Mouse (Mus musculus) kidney, embryonic 15.5 days (tissue): ENCODE measurements around the gene Dirc2. TPM values are rescaled to one million over a fixed set of nuclear protein-coding genes. Genes with fewer than 3 reads are reported as not detected.
A peak's percentile ranks its signal among the peaks of the same experiment; 100 is the strongest.

Source experiments
- ATAC-seq: fragments of 200-750 bp; cut with Nextera tagmentation; replicated peaks from 2 replicates; pipeline ENCODE4 v1.8.0; 2017; ENCODE audit warnings: moderate TSS enrichment; ENCODE audit not compliant: low FRiP score
- H3K27ac ChIP-seq: fragments of 300-500 bp; sonication (generic); 2 replicates; pipeline ENCODE4 v1.5.1; 2015; ENCODE audit warnings: mild to moderate bottlenecking, inconsistent platforms
- H3K27me3 ChIP-seq: fragments of 300-500 bp; sonication (generic); 2 replicates; pipeline ENCODE4 v1.6.1; 2015; ENCODE audit warnings: inconsistent platforms
- H3K36me3 ChIP-seq: fragments of 300-500 bp; sonication (generic); 2 replicates; pipeline ENCODE4 v1.6.1; 2015; ENCODE audit warnings: inconsistent platforms
- H3K4me1 ChIP-seq: fragments of 300-500 bp; sonication (generic); 2 replicates; pipeline ENCODE4 v1.6.1; 2015; ENCODE audit warnings: inconsistent platforms
- H3K4me2 ChIP-seq: fragments of 300-500 bp; sonication (generic); 2 replicates; pipeline ENCODE4 v1.6.1; 2015; ENCODE audit warnings: moderate library complexity, mild to moderate bottlenecking, inconsistent platforms
- H3K4me3 ChIP-seq: fragments of 300-500 bp; sonication (generic); replicated peaks from 2 replicates; pipeline ENCODE4 v1.5.1; 2015; ENCODE audit warnings: mild to moderate bottlenecking, inconsistent platforms
- H3K9ac ChIP-seq: fragments of 300-500 bp; sonication (generic); 2 replicates; pipeline ENCODE4 v1.6.1; 2015; ENCODE audit warnings: mild to moderate bottlenecking, inconsistent platforms
- H3K9me3 ChIP-seq: fragments of 300-500 bp; sonication (generic); replicated peaks from 2 replicates; pipeline ENCODE4 v1.6.1; 2016; ENCODE audit warnings: inconsistent platforms
- WGBS: fragments of 180-500 bp; shearing (Covaris S2); methylation state at CpG from one replicate; pipeline ENCODE4 v1.1.7; 2015; ENCODE audit warnings: mixed read lengths; 5-methylcytosine and 5-hydroxymethylcytosine counted together
- polyA plus RNA-seq: library from polyadenylated mRNA; unstranded; fragments of >200 nt; fragmentation: Nextera tagmentation; extraction: Ambion mirVana; gene quantifications from 2 replicates; pipeline ENCODE4 v1.2.1, GENCODE M21; 2015

The Dirc2 gene
- polyA plus RNA-seq, 1 experiment from 2014 or later = 12.5 TPM

DNA sequence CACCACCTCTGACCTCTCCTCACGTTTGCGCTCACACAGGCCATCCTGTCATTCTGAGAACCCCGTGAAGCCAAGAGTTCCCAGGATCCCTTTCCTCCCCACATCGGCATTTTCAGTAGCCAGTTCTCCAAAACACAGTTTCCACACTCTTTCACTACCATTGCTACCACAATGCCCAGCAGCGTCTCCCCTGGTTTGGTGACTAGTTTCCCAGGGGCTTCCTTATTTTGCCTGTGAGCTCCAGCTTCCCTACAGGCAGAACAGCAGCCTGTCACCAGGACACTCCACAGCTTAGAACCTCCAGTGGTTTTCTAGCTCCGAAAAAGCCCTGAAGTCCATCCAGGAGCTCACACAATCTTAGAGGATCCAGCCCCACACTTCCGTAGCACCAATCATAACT, 19.8 kb downstream of the Dirc2 start:
- Histone ChIP-seq H3K4me2 (no peak overlapping the region), H3K9me3 (no peaks in the 10 kb centered on the region), H3K27ac (no peak overlapping the region), H3K4me3 (no peak overlapping the region), H3K36me3 (0 out of 2 replicates have a peak, but pooled peaks cover 3% of the 10 kb centered on the region), H3K9ac (no peak overlapping the region), H3K27me3 (no peaks in the 10 kb centered on the region), H3K4me1 (no peaks in the 10 kb centered on the region)
- 68% methylated on average over 7 of the region's 7 CpGs for WGBS
- ATAC-seq = no peak

DNA sequence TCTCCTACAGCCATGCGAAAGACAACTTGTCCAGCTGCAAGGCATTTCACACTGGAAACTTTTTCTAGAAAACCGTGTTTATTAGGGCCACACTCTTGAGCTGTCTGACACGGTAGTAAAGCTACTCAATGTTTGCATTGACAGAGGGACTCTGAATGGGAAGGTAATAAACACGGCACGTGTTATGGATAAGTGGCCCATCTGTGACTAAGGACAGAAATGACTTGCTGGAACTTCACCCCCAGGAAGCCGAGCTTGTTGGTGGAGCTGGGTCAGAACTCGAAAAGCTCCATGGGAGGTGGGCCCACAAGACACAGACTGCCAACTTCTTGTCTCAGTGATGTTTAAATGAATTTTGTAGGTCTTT, 20.9 kb downstream of the Dirc2 start:
- H3K9me3 ChIP-seq = no peaks in the 10 kb centered on the region
- no peak overlapping the region for H3K9ac ChIP-seq
- no peaks in the 10 kb centered on the region for H3K27me3 ChIP-seq
- no peak overlapping the region for H3K4me2 ChIP-seq
- H3K27ac ChIP-seq = no peak overlapping the region
- ATAC-seq = no peak
- no peak overlapping the region for H3K4me3 ChIP-seq
- 0 out of 2 replicates have a peak, but pooled peaks cover 3% of the 10 kb centered on the region for H3K36me3 ChIP-seq
- 64% methylated on average over 7 of the region's 7 CpGs for WGBS
- H3K4me1 ChIP-seq = no peaks in the 10 kb centered on the region

- Histone ChIP-seq H3K36me3 (0 out of 2 replicates have a peak, but pooled peaks cover 3% of the 10 kb centered on the region), H3K27me3 (no peaks in the 10 kb centered on the region), H3K27ac (no peak overlapping the region), H3K4me2 (no peak overlapping the region), H3K9ac (no peak overlapping the region), H3K9me3 (no peaks in the 10 kb centered on the region), H3K4me1 (no peaks in the 10 kb centered on the region), H3K4me3 (no peak overlapping the region)
- WGBS = 74% methylated on average over 9 of the region's 9 CpGs
- ATAC-seq = no peak
These were observed 21.5 kb downstream of the Dirc2 start for GRCm38 (mm10) chr16:35747417-35748236.

- Histone ChIP-seq H3K9me3 (no peaks in the 10 kb centered on the region), H3K4me2 (no peak overlapping the region), H3K27ac (no peak overlapping the region), H3K4me1 (peaks cover 6% of the 10 kb centered on the region; the same call in 1 of the 2 replicates), H3K27me3 (no peaks in the 10 kb centered on the region), H3K36me3 (0 out of 2 replicates have a peak, but pooled peaks cover 3% of the 10 kb centered on the region), H3K4me3 (no peak overlapping the region), H3K9ac (no peak overlapping the region)
- 77% methylated on average over 12 of the region's 12 CpGs for WGBS
- ATAC-seq = no peak
These were observed 26.8 kb downstream of the Dirc2 start for GRCm38 (mm10) chr16:35742251-35742937.

DNA sequence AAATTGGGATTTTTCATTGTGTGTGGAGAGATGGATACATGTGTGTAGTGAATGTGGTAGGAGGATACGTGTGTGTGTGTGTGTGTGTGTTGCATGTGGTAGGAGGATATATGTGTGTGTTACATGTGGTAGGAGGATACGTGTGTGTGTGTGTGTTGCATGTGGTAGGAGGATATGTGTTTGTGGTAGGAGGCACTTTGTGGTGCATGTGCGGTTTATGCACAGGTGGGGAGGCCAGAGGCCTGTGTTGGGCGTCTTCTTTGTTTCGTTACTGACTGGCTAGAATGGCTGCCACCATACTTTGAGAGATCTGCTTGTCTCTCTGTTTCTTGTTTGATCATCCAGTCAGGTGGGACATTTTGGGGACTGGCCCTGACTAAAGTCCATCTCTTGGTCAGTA, 27.5 kb downstream of the Dirc2 start:
- Histone ChIP-seq H3K27me3 (no peaks in the 10 kb centered on the region), H3K27ac (no peak overlapping the region), H3K36me3 (no peaks in the 10 kb centered on the region), H3K4me3 (no peak overlapping the region), H3K4me1 (peaks cover 6% of the 10 kb centered on the region; the same call in 1 of the 2 replicates), H3K9ac (no peak overlapping the region), H3K9me3 (no peaks in the 10 kb centered on the region), H3K4me2 (no peak overlapping the region)
- no peak for ATAC-seq
- WGBS = 95% methylated on average over 5 of the region's 5 CpGs

DNA sequence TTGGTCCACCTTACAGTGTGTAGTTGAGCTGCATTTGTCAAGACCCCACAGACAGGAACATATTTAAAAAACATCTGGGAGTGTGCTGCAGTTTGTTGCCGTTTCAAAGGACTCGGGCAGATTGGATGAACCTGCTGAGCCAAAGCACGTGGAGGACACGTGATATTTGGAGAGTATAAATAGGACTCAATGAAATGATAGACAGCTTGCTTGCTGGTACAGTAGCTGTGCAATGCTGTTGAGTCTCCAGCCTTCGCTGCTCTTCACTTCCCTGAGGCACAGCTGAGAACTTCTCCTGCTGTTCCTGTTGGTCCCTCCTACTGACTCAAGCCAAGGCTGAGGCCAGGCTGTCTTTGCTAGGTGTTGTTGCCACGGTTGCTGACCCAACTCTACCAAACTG, 28.2 kb downstream of the Dirc2 start:
- Histone ChIP-seq H3K4me2 (no peak overlapping the region), H3K4me3 (no peak overlapping the region), H3K36me3 (no peaks in the 10 kb centered on the region), H3K27me3 (no peaks in the 10 kb centered on the region), H3K9ac (no peak overlapping the region), H3K4me1 (peaks cover 6% of the 10 kb centered on the region; the same call in 1 of the 2 replicates), H3K27ac (no peak overlapping the region), H3K9me3 (no peaks in the 10 kb centered on the region)
- WGBS = 70% methylated on average over 6 of the region's 6 CpGs
- ATAC-seq = no peak

DNA sequence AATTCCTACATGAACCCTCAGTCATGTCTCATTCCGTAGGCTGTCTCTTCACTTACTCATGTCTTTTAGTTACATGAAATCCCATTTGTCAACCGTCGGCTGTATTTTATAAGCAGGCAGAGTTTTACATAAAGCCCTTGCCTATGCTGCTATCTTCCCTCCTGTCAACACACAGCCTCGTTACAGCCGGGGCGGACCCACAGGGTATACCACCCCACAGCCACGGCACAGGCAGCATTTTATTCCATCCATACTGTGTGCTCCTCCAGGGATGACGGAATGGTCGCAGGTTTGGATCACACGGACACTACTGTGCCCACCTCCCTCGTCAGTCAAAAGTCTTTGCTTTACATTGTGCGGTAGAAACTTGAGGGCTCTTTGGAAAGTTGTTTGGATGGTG, 28.8 kb downstream of the Dirc2 start:
- no peak overlapping the region for H3K4me2 ChIP-seq
- peaks cover 6% of the 10 kb centered on the region; the same call in 1 of the 2 replicates for H3K4me1 ChIP-seq
- ATAC-seq = no peak
- no peak overlapping the region for H3K27ac ChIP-seq
- no peak overlapping the region for H3K4me3 ChIP-seq
- no peaks in the 10 kb centered on the region for H3K27me3 ChIP-seq
- no peaks in the 10 kb centered on the region for H3K36me3 ChIP-seq
- WGBS = 81% methylated on average over 12 of the region's 12 CpGs
- no peak overlapping the region for H3K9ac ChIP-seq
- H3K9me3 ChIP-seq = no peaks in the 10 kb centered on the region

DNA sequence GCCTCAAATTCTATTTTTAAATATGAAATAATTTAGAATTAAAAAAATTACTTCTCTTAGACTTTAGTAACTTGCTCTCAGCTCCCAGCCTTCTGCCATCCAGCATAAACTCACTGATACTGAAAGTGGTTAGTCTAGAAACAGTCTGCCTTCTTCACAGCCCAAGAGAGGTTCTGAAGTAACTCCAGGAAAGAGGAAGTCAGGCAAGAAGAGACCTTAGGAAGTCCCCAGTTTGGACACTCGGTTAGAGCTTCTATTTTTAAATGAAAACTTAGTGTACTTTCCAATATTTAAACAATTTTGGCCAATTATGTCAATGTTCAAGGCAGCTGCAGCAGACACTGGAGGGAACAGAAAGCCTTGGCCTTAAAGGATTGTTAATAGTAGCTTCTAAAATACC, 29.6 kb downstream of the Dirc2 start:
- H3K4me3 ChIP-seq = no peak overlapping the region
- peaks cover 6% of the 10 kb centered on the region; the same call in 1 of the 2 replicates for H3K4me1 ChIP-seq
- no peak overlapping the region for H3K27ac ChIP-seq
- peaks cover 4% of the 10 kb centered on the region; the same call in 1 of the 2 replicates for H3K36me3 ChIP-seq
- no peaks in the 10 kb centered on the region for H3K9me3 ChIP-seq
- no peak overlapping the region for H3K9ac ChIP-seq
- no peaks in the 10 kb centered on the region for H3K27me3 ChIP-seq
- H3K4me2 ChIP-seq = no peak overlapping the region
- WGBS = 57% methylated on average over 1 of the region's 1 CpGs
- no peak for ATAC-seq

- ATAC-seq = no peak
- Histone ChIP-seq H3K9ac (no peak overlapping the region), H3K4me2 (no peak overlapping the region), H3K9me3 (no peaks in the 10 kb centered on the region), H3K36me3 (peaks cover 4% of the 10 kb centered on the region; the same call in 1 of the 2 replicates), H3K4me1 (peaks cover 6% of the 10 kb centered on the region; the same call in 1 of the 2 replicates), H3K4me3 (no peak overlapping the region), H3K27me3 (no peaks in the 10 kb centered on the region), H3K27ac (no peak overlapping the region)
- WGBS = 70% methylated on average over 7 of the region's 7 CpGs
These were observed 30.9 kb downstream of the Dirc2 start for GRCm38 (mm10) chr16:35738096-35738767.

- Histone ChIP-seq H3K4me2 (no peak overlapping the region), H3K4me3 (no peak overlapping the region), H3K27ac (no peak overlapping the region), H3K9ac (no peak overlapping the region), H3K4me1 (peaks cover 6% of the 10 kb centered on the region; the same call in 1 of the 2 replicates), H3K9me3 (no peaks in the 10 kb centered on the region), H3K36me3 (peaks cover 12% of the 10 kb centered on the region), H3K27me3 (no peaks in the 10 kb centered on the region)
- WGBS = 18% methylated on average over 6 of the region's 6 CpGs
- 0 out of 2 replicates have a peak, but pooled peaks have one; percentile 58 for ATAC-seq
These were observed 35.1 kb downstream of the Dirc2 start for GRCm38 (mm10) chr16:35734038-35734437.

GRCm38 (mm10) chr16:35732096-35732495, 37.1 kb downstream of the Dirc2 start:
- Histone ChIP-seq H3K9ac (no peak overlapping the region), H3K4me3 (no peak overlapping the region), H3K27ac (no peak overlapping the region), H3K36me3 (peaks cover 12% of the 10 kb centered on the region), H3K9me3 (no peaks in the 10 kb centered on the region), H3K4me2 (no peak overlapping the region), H3K4me1 (no peaks in the 10 kb centered on the region), H3K27me3 (no peaks in the 10 kb centered on the region)
- no peak for ATAC-seq
- 90% methylated on average over 7 of the region's 7 CpGs for WGBS
